Mouse (Mus musculus): ENCODE measurements around the gene Hist1h4i. TPM values are rescaled to one million over a fixed set of nuclear protein-coding genes. Genes with fewer than 3 reads are reported as not detected.

Gene Hist1h4i
- polyA plus RNA-seq, 1 experiment from 2014 or later = 8.4 TPM

DNA sequence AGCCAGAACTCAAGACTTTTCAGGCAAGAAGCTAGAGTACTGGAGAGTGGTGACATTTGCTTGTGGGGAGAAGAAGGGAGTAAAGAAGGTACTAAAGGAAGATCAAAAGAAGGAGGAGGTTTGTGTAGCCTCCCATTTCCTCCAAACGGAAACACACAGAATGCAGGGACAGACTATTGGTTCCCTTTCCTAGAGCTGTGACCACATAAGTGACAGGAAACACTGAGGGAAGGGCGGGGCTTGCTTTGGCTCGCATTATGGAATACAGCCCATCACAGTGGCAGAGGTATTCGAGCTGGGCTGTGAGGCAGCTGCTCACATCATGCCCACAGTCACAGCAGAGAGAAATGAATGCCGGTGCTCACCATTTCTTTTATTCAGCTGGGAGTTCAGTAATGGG, 39.3 kb downstream of the Hist1h4i start:
- H3K36me3 ChIP-seq = no peaks in the 10 kb centered on the region
- no peak overlapping the region for H3K4me2 ChIP-seq
- peaks cover 94% of the 10 kb centered on the region for H3K27me3 ChIP-seq
- 38% methylated on average over 5 of the region's 5 CpGs for WGBS
- no peak overlapping the region for H3K4me3 ChIP-seq
- no peak overlapping the region for H3K27ac ChIP-seq (replicated peaks)
- H3K9ac ChIP-seq = no peak overlapping the region
- H3K4me1 ChIP-seq (replicated peaks) = peaks cover 15% of the 10 kb centered on the region
- no peaks in the 10 kb centered on the region for H3K9me3 ChIP-seq
- no peak for ATAC-seq (ENCODE audit: low FRiP score, low read depth)

- no peak for ATAC-seq (ENCODE audit: low FRiP score, low read depth)
- no peak overlapping the region for H3K4me2 ChIP-seq
- 61% methylated on average over 2 of the region's 2 CpGs for WGBS
- no peaks in the 10 kb centered on the region for H3K36me3 ChIP-seq
- H3K4me1 ChIP-seq (replicated peaks) = peaks cover 12% of the 10 kb centered on the region
- no peaks in the 10 kb centered on the region for H3K9me3 ChIP-seq
- no peak overlapping the region for H3K9ac ChIP-seq
- H3K4me3 ChIP-seq = no peak overlapping the region
- no peak overlapping the region for H3K27ac ChIP-seq (replicated peaks)
- peaks cover 94% of the 10 kb centered on the region for H3K27me3 ChIP-seq
These were observed 39.8 kb downstream of the Hist1h4i start for GRCm38 (mm10) chr13:22001346-22001745.

DNA sequence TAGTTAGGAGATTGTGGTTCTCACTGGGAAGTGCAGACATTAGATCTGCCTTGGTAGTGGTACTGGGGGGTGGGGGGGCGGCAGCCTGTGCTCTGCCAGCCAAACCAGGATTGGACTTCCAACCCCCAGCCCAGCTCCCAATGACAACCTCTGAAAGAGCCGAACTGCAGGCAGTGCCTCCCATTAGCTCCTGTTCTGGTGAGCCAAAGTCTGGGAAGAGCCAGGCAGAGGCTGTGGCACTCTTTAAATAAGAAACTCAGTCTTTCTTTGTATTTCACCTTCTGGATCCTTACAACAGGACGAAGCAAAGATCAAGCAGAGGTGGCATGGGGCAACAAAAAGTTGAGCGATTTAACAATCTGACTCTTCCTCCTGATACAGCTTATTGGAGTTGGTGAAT, 42.0 kb downstream of the Hist1h4i start:
- H3K4me1 ChIP-seq (replicated peaks) = 0 out of 2 replicates have a peak, but pooled peaks cover 11% of the 10 kb centered on the region
- no peak overlapping the region for H3K9ac ChIP-seq
- ATAC-seq (ENCODE audit: low FRiP score, low read depth) = no peak
- no peak overlapping the region for H3K4me2 ChIP-seq
- no peaks in the 10 kb centered on the region for H3K36me3 ChIP-seq
- no peak overlapping the region for H3K27ac ChIP-seq (replicated peaks)
- no peaks in the 10 kb centered on the region for H3K9me3 ChIP-seq
- no peak overlapping the region for H3K4me3 ChIP-seq
- WGBS = 33% methylated on average over 4 of the region's 4 CpGs
- H3K27me3 ChIP-seq = peaks cover 94% of the 10 kb centered on the region

DNA sequence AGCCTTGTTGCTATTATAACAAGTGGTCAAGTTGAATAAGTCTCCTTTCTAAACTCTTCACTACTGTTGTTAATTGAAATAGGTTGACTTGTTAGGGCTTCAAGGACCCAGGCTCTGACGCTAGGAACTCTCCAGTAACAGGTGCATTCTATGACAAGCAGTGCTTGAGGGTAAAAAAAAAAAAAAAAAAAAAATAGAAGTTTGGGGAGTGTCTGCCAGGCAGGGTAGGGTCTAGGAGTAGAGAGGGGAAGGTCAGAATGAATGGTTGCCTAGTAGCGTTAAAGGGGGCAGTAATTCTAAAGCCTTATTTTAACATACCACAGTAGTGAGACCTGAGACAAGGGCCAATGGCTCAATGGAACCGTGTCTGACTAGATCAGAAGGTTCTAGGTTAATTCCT, 42.8 kb downstream of the Hist1h4i start:
- no peak for ATAC-seq (ENCODE audit: low FRiP score, low read depth)
- no peaks in the 10 kb centered on the region for H3K9me3 ChIP-seq

DNA sequence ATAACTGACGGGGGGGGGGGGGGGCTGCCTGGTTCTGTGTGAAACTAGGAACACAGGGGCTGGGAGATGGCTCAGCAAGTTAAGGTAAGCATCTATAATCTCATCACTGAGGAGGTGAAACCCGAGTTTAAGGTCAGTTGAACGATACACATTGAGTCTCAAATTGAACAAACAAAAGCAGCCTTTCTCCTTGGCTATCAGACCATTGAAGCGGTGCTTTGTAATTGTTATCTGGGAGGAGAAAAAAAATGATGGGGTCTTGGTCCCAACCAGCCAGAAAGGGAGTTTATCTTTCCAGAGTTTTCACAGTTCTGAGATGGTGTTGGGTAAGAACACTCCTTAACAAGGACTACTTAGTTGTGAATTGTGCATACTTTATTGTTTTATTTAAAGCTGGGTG, 43.3 kb downstream of the Hist1h4i start:
- H3K9ac ChIP-seq = no peak overlapping the region
- whole genome bisulfite sequencing = 8% methylated on average over 4 of the region's 4 CpGs
- ATAC-seq (ENCODE audit: low FRiP score, low read depth) = no peak

More for the DNA sequence above, 42.8 kb downstream of the Hist1h4i start:
- Histone ChIP-seq H3K4me3 (no peak overlapping the region), H3K36me3 (no peaks in the 10 kb centered on the region), H3K4me1 (replicated peaks) (0 out of 2 replicates have a peak, but pooled peaks cover 11% of the 10 kb centered on the region), H3K9ac (no peak overlapping the region), H3K27ac (replicated peaks) (no peak overlapping the region), H3K4me2 (no peak overlapping the region), H3K27me3 (peaks cover 94% of the 10 kb centered on the region)
- 25% methylated on average over 3 of the region's 3 CpGs for WGBS

GRCm38 (mm10) chr13:21997201-21997820, 43.9 kb downstream of the Hist1h4i start:
- no peak for ATAC-seq (ENCODE audit: low FRiP score, low read depth)
- H3K4me3 ChIP-seq = 0 out of 2 replicates have a peak overlapping the region, but pooled peaks have one; percentile 7
- under 1% methylated on average over 21 of the region's 21 CpGs for WGBS

More for the DNA sequence above, 43.3 kb downstream of the Hist1h4i start:
- 0 out of 2 replicates have a peak, but pooled peaks cover 11% of the 10 kb centered on the region for H3K4me1 ChIP-seq (replicated peaks)
- H3K36me3 ChIP-seq = no peaks in the 10 kb centered on the region
- H3K4me3 ChIP-seq = no peak overlapping the region
- peaks cover 93% of the 10 kb centered on the region for H3K27me3 ChIP-seq
- no peak overlapping the region for H3K27ac ChIP-seq (replicated peaks)
- H3K4me2 ChIP-seq = no peak overlapping the region
- no peaks in the 10 kb centered on the region for H3K9me3 ChIP-seq

DNA sequence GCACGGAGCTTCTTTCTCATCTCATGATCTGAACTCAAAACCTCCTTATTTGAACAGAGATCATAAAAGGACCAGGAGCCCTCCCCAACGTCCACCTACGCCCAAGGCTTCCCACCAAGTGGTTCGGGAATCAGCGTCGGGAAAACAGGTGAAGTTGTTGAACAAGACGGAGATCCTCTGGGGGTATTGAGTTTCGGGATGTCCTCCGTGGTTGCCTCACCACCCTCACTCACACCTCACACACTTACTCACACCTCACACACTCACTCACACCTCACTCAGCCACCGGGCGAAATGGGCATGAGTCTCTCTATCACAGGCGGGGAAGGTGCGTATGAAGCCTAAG, 44.3 kb downstream of the Hist1h4i start:
- no peak for ATAC-seq (ENCODE audit: low FRiP score, low read depth)
- Histone ChIP-seq H3K27me3 (peaks cover 87% of the 10 kb centered on the region), H3K4me1 (replicated peaks) (0 out of 2 replicates have a peak, but pooled peaks cover 11% of the 10 kb centered on the region), H3K36me3 (no peaks in the 10 kb centered on the region), H3K4me3 (peak overlapping the region; percentile 7), H3K27ac (replicated peaks) (no peak overlapping the region), H3K9ac (no peak overlapping the region), H3K9me3 (no peaks in the 10 kb centered on the region), H3K4me2 (peak overlapping the region; percentile 25)
- 1% methylated on average over 13 of the region's 13 CpGs for WGBS

More at GRCm38 (mm10) chr13:21997201-21997820, 43.9 kb downstream of the Hist1h4i start:
- Histone ChIP-seq H3K27ac (replicated peaks) (no peak overlapping the region), H3K4me1 (replicated peaks) (0 out of 2 replicates have a peak, but pooled peaks cover 11% of the 10 kb centered on the region), H3K4me2 (peak overlapping the region; percentile 25), H3K9me3 (no peaks in the 10 kb centered on the region), H3K27me3 (peaks cover 90% of the 10 kb centered on the region), H3K9ac (no peak overlapping the region), H3K36me3 (no peaks in the 10 kb centered on the region)

GRCm38 (mm10) chr13:21996101-21996839, 44.9 kb downstream of the Hist1h4i start:
- ATAC-seq (ENCODE audit: low FRiP score, low read depth) = no peak
- Histone ChIP-seq H3K27ac (replicated peaks) (no peak overlapping the region), H3K9me3 (no peaks in the 10 kb centered on the region), H3K4me1 (replicated peaks) (0 out of 2 replicates have a peak, but pooled peaks cover 11% of the 10 kb centered on the region), H3K9ac (no peak overlapping the region), H3K27me3 (peaks cover 87% of the 10 kb centered on the region), H3K4me2 (peak overlapping the region; percentile 45), H3K36me3 (no peaks in the 10 kb centered on the region), H3K4me3 (peak overlapping the region; percentile 7)
- 3% methylated on average over 12 of the region's 12 CpGs for WGBS

- no peaks in the 10 kb centered on the region for H3K9me3 ChIP-seq
- ATAC-seq (ENCODE audit: low FRiP score, low read depth) = no peak
- H3K36me3 ChIP-seq = no peaks in the 10 kb centered on the region
- peak overlapping the region; percentile 45 for H3K4me2 ChIP-seq
- peak overlapping the region; percentile 19 for H3K4me3 ChIP-seq
- H3K27me3 ChIP-seq = peaks cover 86% of the 10 kb centered on the region
- under 1% methylated on average over 21 of the region's 21 CpGs for WGBS
- no peak overlapping the region for H3K27ac ChIP-seq (replicated peaks)
- H3K4me1 ChIP-seq (replicated peaks) = 0 out of 2 replicates have a peak, but pooled peaks cover 11% of the 10 kb centered on the region
- H3K9ac ChIP-seq = no peak overlapping the region
These were observed 45.7 kb downstream of the Hist1h4i start for GRCm38 (mm10) chr13:21995331-21995914.

GRCm38 (mm10) chr13:21994896-21995295, 46.3 kb downstream of the Hist1h4i start:
- WGBS = 5% methylated on average over 8 of the region's 8 CpGs
- peaks cover 84% of the 10 kb centered on the region for H3K27me3 ChIP-seq
- H3K4me2 ChIP-seq = peak overlapping the region; percentile 45
- no peaks in the 10 kb centered on the region for H3K9me3 ChIP-seq
- H3K4me3 ChIP-seq = peak overlapping the region; percentile 19
- no peak for ATAC-seq (ENCODE audit: low FRiP score, low read depth)
- H3K36me3 ChIP-seq = no peaks in the 10 kb centered on the region
- no peak overlapping the region for H3K9ac ChIP-seq
- 0 out of 2 replicates have a peak, but pooled peaks cover 11% of the 10 kb centered on the region for H3K4me1 ChIP-seq (replicated peaks)
- H3K27ac ChIP-seq (replicated peaks) = no peak overlapping the region

GRCm38 (mm10) chr13:21993957-21994738, 47.0 kb downstream of the Hist1h4i start:
- Histone ChIP-seq H3K36me3 (no peaks in the 10 kb centered on the region), H3K4me1 (replicated peaks) (0 out of 2 replicates have a peak, but pooled peaks cover 11% of the 10 kb centered on the region), H3K27me3 (peaks cover 77% of the 10 kb centered on the region), H3K4me2 (no peak overlapping the region), H3K4me3 (no peak overlapping the region), H3K9me3 (no peaks in the 10 kb centered on the region), H3K27ac (replicated peaks) (no peak overlapping the region), H3K9ac (no peak overlapping the region)
- ATAC-seq (ENCODE audit: low FRiP score, low read depth) = no peak
- WGBS = 1% methylated on average over 22 of the region's 22 CpGs

Data from hindbrain, embryonic 15.5 days (tissue).